Mouse (Mus musculus) gonadal fat pad, adult 2 months (tissue): Measurements from ENCODE around the gene Yif1a. TPM values are rescaled to one million over a fixed set of nuclear protein-coding genes. Genes with fewer than 3 reads are reported as not detected.
A peak's percentile ranks its signal among the peaks of the same experiment; 100 is the strongest.

ENCODE experiments used
- DNase-seq: peaks from one replicate; pipeline ENCODE4 v3.0.0-alpha.2; 2012; ENCODE audit warnings: low read depth
- polyA plus RNA-seq: library from polyadenylated mRNA; depleted of rRNA; stranded (reverse); fragments of >200 nt; gene quantifications from 2 replicates; pipeline ENCODE4 v1.2.3, GENCODE M21; 2012; rRNA removed

The Yif1a gene
- polyA plus RNA-seq: 174 and 196 TPM in 2 replicates

GRCm38 (mm10) chr19:5087884-5088728 is at the start of gene Yif1a:
TSS of gene Yif1a (plus strand) at chr19:5088538.
- peak; percentile 96 for DNase-seq

GRCm38 (mm10) chr19:5038709-5039156 is 49.6 kb upstream of the Yif1a start, which contains the start of the genes B4gat1 and AC124502.3:
TSS of gene B4gat1 (plus strand) at chr19:5038826.
TSS of gene AC124502.3 (plus strand) at chr19:5038891.
- no peak for DNase-seq

- no peak for DNase-seq
Observed at GRCm38 (mm10) chr19:5039301-5040114, 48.8 kb upstream of the Yif1a start.

- no peak for DNase-seq
Observed at GRCm38 (mm10) chr19:5040862-5041523, 47.3 kb upstream of the Yif1a start, which contains the start of gene Brms1. TSS of gene Brms1 (plus strand) at chr19:5041354.

GRCm38 (mm10) chr19:5041588-5041987 is 46.8 kb upstream of the Yif1a start:
- DNase-seq: no peak

GRCm38 (mm10) chr19:5045531-5045930 is 42.8 kb upstream of the Yif1a start:
- no peak for DNase-seq

- DNase-seq: no peak
Observed at GRCm38 (mm10) chr19:5048138-5049056, 39.9 kb upstream of the Yif1a start.

GRCm38 (mm10) chr19:5049325-5049724 is 39.0 kb upstream of the Yif1a start:
- no peak for DNase-seq

GRCm38 (mm10) chr19:5050047-5050905 is 38.1 kb upstream of the Yif1a start, which contains the start of gene Rin1:
TSS of gene Rin1 (plus strand) at chr19:5050481.
- peak; percentile 68 for DNase-seq

- no peak for DNase-seq
Observed at GRCm38 (mm10) chr19:5051031-5051430, 37.3 kb upstream of the Yif1a start.

- DNase-seq: no peak
Observed at GRCm38 (mm10) chr19:5051515-5051914, 36.8 kb upstream of the Yif1a start.

- DNase-seq: no peak
Observed at GRCm38 (mm10) chr19:5052166-5052822, 36.0 kb upstream of the Yif1a start.

GRCm38 (mm10) chr19:5052853-5053252 is 35.5 kb upstream of the Yif1a start:
- DNase-seq: no peak

- DNase-seq: no peak
Observed at GRCm38 (mm10) chr19:5053909-5054308, 34.4 kb upstream of the Yif1a start.

- no peak for DNase-seq
Observed at GRCm38 (mm10) chr19:5056251-5056650, 32.1 kb upstream of the Yif1a start.

- DNase-seq: no peak
Observed at GRCm38 (mm10) chr19:5057876-5058775, 30.2 kb upstream of the Yif1a start.

GRCm38 (mm10) chr19:5058801-5059771 is 29.3 kb upstream of the Yif1a start:
- DNase-seq: no peak
